10 mouse cellular contexts compared by ENCODE assay signal in genomic region chrX:14312746-14313145, GRCm38 (mm10).
A peak's percentile ranks its signal among the peaks of the same experiment; 100 is the strongest.
DNase-seq lines count a peak whose midpoint lies in the region; ATAC-seq and TF ChIP-seq lines count a peak whose summit lies in the region.
"Had no signal": no experiment of that assay in that cellular context is flagged by ENCODE, and none has a peak within 500 bp of the region (broad histone marks: within the 10 kb centered on the region; RNA-seq: fewer than 3 reads in every experiment).

No protein-coding gene starts in this region.

- TF ChIP-seq POLR2A in CH12.LX (IDR thresholded peaks at IDR 0.05; ENCODE audit: low read depth, low read length), result no peak

- H3K9me3 ChIP-seq in heart, postnatal 0 days (replicated peaks; ENCODE audit: control insufficient read depth, low read length), result no peaks in the 10 kb centered on the region
- no peaks in the 10 kb centered on the region for H3K9me3 ChIP-seq in CH12.LX (replicated peaks; ENCODE audit: low read length)
- H3K9me3 ChIP-seq: heart, embryonic 12.5 days had no signal

- peak; percentile 31 for TF ChIP-seq CTCF in heart, postnatal 0 days (IDR thresholded peaks at IDR 0.05; ENCODE audit: low read depth)
- TF ChIP-seq CTCF in CH12.LX (conservative IDR thresholded peaks at IDR 0.05 in 1 of 2, IDR thresholded peaks at IDR 0.05 in 1 of 2; ENCODE audit: low read depth in 2 of 2, low read length in 2 of 2), result peak in 1 of 2 experiments; percentile 34; a peak in 2 of 4 replicates

- no peak overlapping the region for H3K27ac ChIP-seq in heart, postnatal 0 days (ENCODE audit: low read depth)
- H3K27ac ChIP-seq in CH12.LX (ENCODE audit: insufficient read depth, low read depth), result no peak overlapping the region

- no peaks in the 10 kb centered on the region for H3K36me3 ChIP-seq in heart, postnatal 0 days (replicated peaks; ENCODE audit: control insufficient read depth, insufficient read depth, low read length)
- no peaks in the 10 kb centered on the region for H3K36me3 ChIP-seq in CH12.LX (replicated peaks in 1 of 2; ENCODE audit: control insufficient read depth in 1 of 2, insufficient read depth in 1 of 2, low read length in 1 of 2)
- H3K36me3 ChIP-seq: heart, embryonic 12.5 days had no signal

- 35% methylated on average over 1 of the region's 1 CpGs for WGBS in heart, postnatal 0 days

- H3K9ac ChIP-seq in heart, postnatal 0 days (replicated peaks; ENCODE audit: low read depth, low read length), result no peak overlapping the region
- H3K9ac ChIP-seq in CH12.LX (ENCODE audit: insufficient read depth, low read depth), result no peak overlapping the region
- H3K9ac ChIP-seq: heart, embryonic 12.5 days had no signal

- in situ Hi-C loops in CH12.LX (cut with MboI; ENCODE audit: low pct_ligation_motif_present, low pct_unique_long_range_greater_than_20kb, low sequenced_read_pairs), result no loop called here

- no peak overlapping the region for H3K4me3 ChIP-seq in heart, postnatal 0 days (ENCODE audit: low read depth, low read length)
- H3K4me3 ChIP-seq in CH12.LX (replicated peaks in 1 of 3; ENCODE audit: low read depth in 2 of 3, low read length in 2 of 3, poor library complexity in 1 of 3), result no peak overlapping the region
- H3K4me3 ChIP-seq: heart, embryonic 12.5 days had no signal

- intact Hi-C loops in heart, postnatal 25 days (cut with DNase I), result no loop called here
- intact Hi-C loops in left cerebral cortex, postnatal 4 days (cut with DNase I), result no loop called here

- no peak for TF ChIP-seq EP300 in heart, postnatal 0 days (IDR thresholded peaks at IDR 0.05; ENCODE audit: low read depth)
- TF ChIP-seq EP300 in CH12.LX (IDR thresholded peaks at IDR 0.05; ENCODE audit: low read length), result no peak

- no peaks in the 10 kb centered on the region for H3K79me2 ChIP-seq in CH12.LX (replicated peaks; ENCODE audit: control insufficient read depth, extremely low read depth, insufficient read depth, poor library complexity, severe bottlenecking)

- no peak for ATAC-seq in heart, postnatal 0 days (ENCODE audit: insufficient read depth, low read depth)
- ATAC-seq: midbrain, embryonic 16.5 days had no signal

- no peaks in the 10 kb centered on the region for H3K4me1 ChIP-seq in heart, postnatal 0 days (ENCODE audit: control insufficient read depth, insufficient read depth)
- H3K4me1 ChIP-seq in CH12.LX (ENCODE audit: control insufficient read depth in 1 of 2, insufficient read depth in 2 of 2), result no peaks in the 10 kb centered on the region
- H3K4me1 ChIP-seq: heart, embryonic 12.5 days had no signal

- dilution Hi-C loops in CH12.LX (cut with MboI; ENCODE audit: extremely low pct_ligation_motif_present, extremely low pct_unique_long_range_greater_than_20kb, low sequenced_read_pairs), result no loop called here

- no peak for DNase-seq in heart, postnatal 0 days (ENCODE audit: low spot score)
- no peak for DNase-seq in heart, postnatal 25 days (ENCODE audit: low spot score)
- peak; percentile 2 for DNase-seq in left cerebral cortex, postnatal 4 days
- DNase-seq in left cerebral cortex, adult 11 months (ENCODE audit: low spot score), result no peak
- DNase-seq in CH12.LX (ENCODE audit: extremely low read depth), result peak; percentile 9
- DNase-seq in adrenal gland, postnatal 25 days, result peak; percentile 1
- DNase-seq in retina, embryonic 14.5 days (ENCODE audit: low spot score), result no peak
- DNase-seq: cerebellum, postnatal 25 days had no signal

- peak; percentile 24 for TF ChIP-seq RAD21 in CH12.LX (IDR thresholded peaks at IDR 0.05; ENCODE audit: low read depth, low read length)

- H3K4me2 ChIP-seq in heart, postnatal 0 days (ENCODE audit: low read depth, low read length), result no peak overlapping the region
- no peak overlapping the region for H3K4me2 ChIP-seq in CH12.LX (ENCODE audit: insufficient read depth, low read depth, poor library complexity, severe bottlenecking)
- H3K4me2 ChIP-seq: heart, embryonic 12.5 days had no signal

- no peaks in the 10 kb centered on the region for H3K27me3 ChIP-seq in heart, postnatal 0 days (ENCODE audit: control insufficient read depth, insufficient read depth, low read length)
- no peaks in the 10 kb centered on the region for H3K27me3 ChIP-seq in CH12.LX (replicated peaks)
- H3K27me3 ChIP-seq: heart, embryonic 12.5 days had no signal

TF ChIP-seq in CH12.LX, 34 proteins besides CTCF, POLR2A, EP300 and RAD21:
- TF ChIP-seq MXI1 (IDR thresholded peaks at IDR 0.05; ENCODE audit: low read depth, low read length), result no peak
- peak; percentile 31 for TF ChIP-seq SMC3 (IDR thresholded peaks at IDR 0.05; ENCODE audit: low read depth, low read length)
TF ChIP-seq in CH12.LX: peak in this region for 1.

Comparison
In these comparisons a context has a peak if more than half of its experiments do, and no peak if none do; other contexts are left out.
1. DNase-seq: peak in left cerebral cortex, postnatal 4 days (single experiment), CH12.LX (single experiment) and adrenal gland, postnatal 25 days (single experiment); none in heart, postnatal 0 days (single experiment), heart, postnatal 25 days (single experiment), left cerebral cortex, adult 11 months (single experiment) and retina, embryonic 14.5 days (single experiment).